Mouse (Mus musculus): Measurements from ENCODE around the gene Enpep.

The Enpep gene

GRCm38 (mm10) chr3:129289536-129289935 is 43.0 kb downstream of the Enpep start:
- no peak for TF ChIP-seq GATA4 (IDR thresholded peaks at IDR 0.05; ENCODE audit: insufficient replicate concordance, low read length)

DNA sequence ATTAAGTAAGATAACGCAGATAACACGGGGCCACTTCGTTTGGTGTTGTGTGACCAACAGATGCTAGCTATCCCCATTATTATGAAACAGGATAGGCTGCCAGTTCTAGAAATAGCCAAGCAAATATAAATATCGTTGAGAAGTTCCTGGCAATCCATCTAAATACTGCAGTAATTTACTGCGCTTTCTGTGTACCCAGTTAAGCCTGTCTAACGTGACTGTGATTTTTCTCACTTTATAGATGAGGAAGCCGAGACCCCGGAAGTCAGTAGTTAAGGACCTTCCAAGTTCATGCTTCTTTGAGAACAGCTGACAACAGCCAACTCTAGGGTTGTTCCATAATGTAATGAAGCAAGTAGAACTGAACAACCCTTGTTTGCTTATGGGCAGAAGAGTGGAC is 45.4 kb downstream of the Enpep start:
- TF ChIP-seq GATA4 (IDR thresholded peaks at IDR 0.05; ENCODE audit: insufficient replicate concordance, low read length) = no peak

DNA sequence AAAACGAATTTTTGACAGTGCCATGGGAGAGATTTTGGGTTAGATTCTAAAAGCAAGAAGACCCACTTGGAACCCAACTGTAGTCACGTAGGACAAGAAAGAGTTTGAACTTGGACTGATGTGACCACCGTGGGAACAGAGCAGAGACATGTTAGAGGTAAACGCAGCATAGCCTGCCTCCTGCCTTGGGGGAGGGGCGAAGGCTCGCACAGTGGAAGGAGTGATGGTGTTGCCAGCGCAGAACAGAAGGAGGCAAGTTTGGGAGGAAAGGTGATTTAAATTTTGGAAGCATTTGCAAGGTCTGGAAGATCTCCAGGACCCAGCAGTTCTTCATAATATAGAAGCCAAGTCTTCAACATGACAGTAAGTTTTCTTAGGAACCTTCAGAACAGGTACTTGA is 46.1 kb downstream of the Enpep start:
- TF ChIP-seq GATA4 (IDR thresholded peaks at IDR 0.05; ENCODE audit: insufficient replicate concordance, low read length) = no peak

DNA sequence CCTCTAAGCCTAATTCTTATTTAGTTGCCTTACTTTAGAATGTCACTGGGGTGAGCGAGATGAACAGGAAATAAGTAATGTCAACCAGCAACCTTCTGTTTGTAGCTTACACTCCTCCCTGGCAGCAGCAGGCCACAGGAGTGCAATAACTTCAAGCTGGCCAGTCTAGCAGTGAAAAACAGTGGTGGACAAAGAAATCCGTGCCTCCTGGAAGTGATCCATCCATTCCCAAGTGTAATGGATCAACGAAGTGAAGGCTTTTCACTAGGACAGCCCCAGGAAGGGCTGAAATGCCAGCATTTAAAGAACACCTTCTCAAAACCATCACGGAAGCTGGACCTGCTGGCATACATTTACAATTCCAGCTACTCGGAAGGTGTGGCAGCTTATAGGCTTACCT is 48.2 kb downstream of the Enpep start:
- TF ChIP-seq GATA4 (IDR thresholded peaks at IDR 0.05; ENCODE audit: insufficient replicate concordance, low read length) = no peak

DNA sequence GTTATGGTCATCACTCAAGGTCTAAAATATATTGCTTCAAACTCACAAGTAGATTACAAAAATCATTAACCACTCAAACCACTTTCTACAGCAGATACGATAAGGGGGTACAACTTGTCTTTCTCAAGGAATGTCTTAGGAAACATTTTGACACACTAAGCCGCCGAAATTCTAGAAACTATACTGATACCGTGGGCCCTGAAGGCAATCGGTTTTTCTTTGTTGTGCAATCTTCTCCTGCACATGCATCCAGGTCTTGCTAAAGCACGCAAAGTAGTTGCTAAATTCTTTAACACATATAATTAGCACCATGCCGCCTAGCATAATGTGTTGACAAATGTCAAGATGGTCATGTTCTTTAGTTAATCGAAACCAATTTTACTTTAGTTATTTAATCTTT is 53.1 kb downstream of the Enpep start:
- TF ChIP-seq GATA4 (IDR thresholded peaks at IDR 0.05; ENCODE audit: insufficient replicate concordance, low read length) = no peak

DNA sequence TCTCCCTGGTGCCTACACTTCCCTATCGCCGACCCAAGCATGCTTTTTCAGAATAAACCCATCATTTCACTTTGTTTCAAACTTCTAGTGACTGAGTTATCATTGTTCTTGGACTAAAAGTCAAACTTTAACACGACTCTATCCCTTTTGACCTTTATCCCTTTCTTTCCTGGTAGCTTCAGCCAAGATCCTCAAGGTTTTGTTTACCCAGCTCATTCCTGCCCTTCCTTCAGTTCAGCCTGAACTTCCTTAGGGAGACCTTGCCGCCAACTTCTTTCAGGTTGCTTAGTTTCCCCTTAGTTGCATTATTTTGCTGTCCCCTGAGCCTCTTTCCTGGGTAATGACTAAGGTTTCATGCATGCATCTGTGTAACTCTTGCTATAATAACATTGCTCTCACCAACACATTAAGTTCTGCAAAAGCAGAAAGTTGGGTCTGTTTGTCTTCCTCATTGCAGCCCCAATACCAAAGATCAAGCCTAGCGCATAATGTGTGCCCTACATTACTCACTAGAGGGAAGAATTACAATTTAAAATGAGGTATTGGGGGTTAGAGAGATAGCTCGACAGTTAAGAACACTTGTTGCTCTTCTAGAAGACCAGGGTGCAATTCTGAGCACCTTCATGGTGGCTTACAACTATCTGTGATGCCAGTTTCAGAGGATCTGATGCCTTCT is 59.2 kb downstream of the Enpep start:
- TF ChIP-seq GATA4 (IDR thresholded peaks at IDR 0.05; ENCODE audit: insufficient replicate concordance, low read length) = no peak

DNA sequence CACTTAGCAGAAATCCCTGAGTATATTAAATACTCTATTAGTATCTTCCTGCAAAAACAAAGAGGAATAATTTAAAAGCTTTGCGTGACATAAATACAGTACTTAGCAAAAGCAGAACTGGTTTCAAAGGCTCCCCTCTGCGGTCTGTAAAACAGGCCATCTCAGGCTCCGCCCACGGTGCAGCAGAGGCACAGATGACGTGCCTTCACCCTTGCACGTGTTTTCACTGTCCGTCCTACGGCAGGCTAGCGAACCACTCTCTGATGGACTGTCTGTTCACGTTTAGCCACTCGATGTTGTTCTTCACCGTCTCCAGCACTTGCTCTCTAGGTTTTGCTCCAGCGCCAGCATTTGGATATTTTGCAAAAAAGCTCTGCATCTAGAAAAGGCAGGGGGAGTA is 62.5 kb downstream of the Enpep start:
- TF ChIP-seq GATA4 (IDR thresholded peaks at IDR 0.05; ENCODE audit: insufficient replicate concordance, low read length) = no peak

- no peak for TF ChIP-seq GATA4 (IDR thresholded peaks at IDR 0.05; ENCODE audit: insufficient replicate concordance, low read length)
Observed at GRCm38 (mm10) chr3:129268886-129269683, 63.4 kb downstream of the Enpep start.

GRCm38 (mm10) chr3:129258497-129258896 is 74.0 kb downstream of the Enpep start:
- TF ChIP-seq GATA4 (IDR thresholded peaks at IDR 0.05; ENCODE audit: insufficient replicate concordance, low read length) = no peak

- TF ChIP-seq GATA4 (IDR thresholded peaks at IDR 0.05; ENCODE audit: insufficient replicate concordance, low read length) = no peak
Observed at GRCm38 (mm10) chr3:129256766-129257165, 75.8 kb downstream of the Enpep start.

GRCm38 (mm10) chr3:129256283-129256682 is 76.2 kb downstream of the Enpep start:
- TF ChIP-seq GATA4 (IDR thresholded peaks at IDR 0.05; ENCODE audit: insufficient replicate concordance, low read length) = no peak

GRCm38 (mm10) chr3:129254246-129254645 is 78.3 kb downstream of the Enpep start:
- no peak for TF ChIP-seq GATA4 (IDR thresholded peaks at IDR 0.05; ENCODE audit: insufficient replicate concordance, low read length)

- TF ChIP-seq GATA4 (IDR thresholded peaks at IDR 0.05; ENCODE audit: insufficient replicate concordance, low read length) = no peak
Observed at GRCm38 (mm10) chr3:129250997-129251396, 81.5 kb downstream of the Enpep start.

DNA sequence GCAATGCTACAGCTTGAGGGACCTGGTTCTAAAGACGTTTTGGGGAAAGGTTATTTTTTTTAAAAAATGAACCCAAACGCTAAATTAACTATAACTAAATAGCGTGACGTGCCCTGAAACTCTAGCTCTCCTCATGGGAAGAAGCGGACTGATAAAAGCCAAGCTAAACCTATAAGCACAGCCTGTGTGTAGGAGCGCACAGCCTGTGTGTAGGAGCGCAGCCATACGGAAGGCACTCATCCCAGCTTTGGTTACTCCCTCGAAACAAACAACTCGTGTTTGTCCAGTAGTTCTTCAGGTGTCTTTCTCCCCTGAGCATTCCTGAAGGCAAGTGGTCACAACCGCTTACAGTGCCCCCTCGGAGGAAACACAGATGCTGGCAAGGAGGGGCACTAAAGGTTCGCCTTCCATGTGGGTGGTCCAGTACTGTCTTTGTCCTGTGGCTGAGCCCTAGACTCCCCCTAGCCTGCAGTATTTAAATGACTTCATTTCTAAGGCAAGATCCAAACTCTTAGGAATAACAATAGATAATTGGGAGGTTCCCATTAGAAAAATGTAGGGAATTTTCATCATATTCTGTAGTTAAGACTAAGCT is 93.8 kb downstream of the Enpep start:
- no peak for TF ChIP-seq GATA4 (IDR thresholded peaks at IDR 0.05; ENCODE audit: insufficient replicate concordance, low read length)

DNA sequence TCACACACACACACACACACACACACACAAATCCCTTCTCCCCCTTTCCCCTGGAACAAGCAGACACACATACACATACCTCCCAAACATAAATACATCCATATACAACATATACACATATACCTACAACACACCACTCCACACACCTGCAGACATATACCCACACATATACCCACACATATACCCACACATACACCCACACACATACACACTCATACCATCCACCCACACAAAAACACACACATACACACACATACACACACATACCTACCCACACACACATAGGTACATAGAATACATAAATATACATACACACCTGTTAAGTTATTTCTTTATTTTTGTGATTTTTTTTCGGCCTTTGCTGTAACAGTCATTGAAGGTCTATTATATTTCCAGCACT is 94.5 kb downstream of the Enpep start:
- TF ChIP-seq GATA4 (IDR thresholded peaks at IDR 0.05; ENCODE audit: insufficient replicate concordance, low read length) = no peak

GRCm38 (mm10) chr3:129227331-129227730 is 105.2 kb downstream of the Enpep start:
- no peak for TF ChIP-seq GATA4 (IDR thresholded peaks at IDR 0.05; ENCODE audit: insufficient replicate concordance, low read length)

All from liver, adult (tissue).